Mouse (Mus musculus): ENCODE results near the gene Cirbp. TPM values are rescaled to one million over a fixed set of nuclear protein-coding genes. Genes with fewer than 3 reads are reported as not detected.

Gene Cirbp
- polyA plus RNA-seq, 1 experiment from 2014 or later: 87.0 TPM

DNA sequence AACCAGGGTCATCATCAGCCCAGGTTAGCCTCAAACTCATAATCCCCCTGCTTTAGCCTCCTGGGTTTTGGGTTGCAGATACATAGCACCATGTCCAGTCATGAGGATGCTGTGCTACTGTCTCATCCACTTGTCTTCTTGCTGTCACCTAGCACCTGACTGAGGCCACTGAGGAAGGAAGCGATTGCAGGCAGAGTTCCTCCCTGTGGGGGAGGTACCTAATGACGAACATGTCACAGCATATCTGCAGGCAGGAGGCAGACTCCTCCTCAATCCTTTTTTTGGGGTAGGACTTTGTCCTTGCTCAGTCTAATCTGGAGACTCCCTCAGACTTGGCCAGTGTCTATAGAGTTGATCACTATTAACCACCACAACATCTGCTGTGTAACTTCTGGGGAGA, 44.1 kb upstream of the Cirbp start:
- no peak for TF ChIP-seq CTCF (IDR thresholded peaks at IDR 0.05; ENCODE audit: low read depth)
- Histone ChIP-seq H3K27me3 (ENCODE audit: insufficient read depth, low read length) (no peaks in the 10 kb centered on the region), H3K36me3 (replicated peaks; ENCODE audit: insufficient read depth, low read length) (peaks cover 68% of the 10 kb centered on the region), H3K27ac (ENCODE audit: low read depth) (no peak overlapping the region), H3K4me1 (ENCODE audit: insufficient read depth) (peaks cover 54% of the 10 kb centered on the region), H3K4me2 (ENCODE audit: low read depth, low read length) (no peak overlapping the region), H3K9me3 (ENCODE audit: low read length) (no peaks in the 10 kb centered on the region), H3K9ac (replicated peaks) (no peak overlapping the region), H3K4me3 (ENCODE audit: low read depth, low read length) (no peak overlapping the region)
- 49% methylated on average over 2 of the region's 2 CpGs for WGBS (ENCODE audit: insufficient replicate concordance)
- DNase-seq: no peak
- ATAC-seq: no peak

DNA sequence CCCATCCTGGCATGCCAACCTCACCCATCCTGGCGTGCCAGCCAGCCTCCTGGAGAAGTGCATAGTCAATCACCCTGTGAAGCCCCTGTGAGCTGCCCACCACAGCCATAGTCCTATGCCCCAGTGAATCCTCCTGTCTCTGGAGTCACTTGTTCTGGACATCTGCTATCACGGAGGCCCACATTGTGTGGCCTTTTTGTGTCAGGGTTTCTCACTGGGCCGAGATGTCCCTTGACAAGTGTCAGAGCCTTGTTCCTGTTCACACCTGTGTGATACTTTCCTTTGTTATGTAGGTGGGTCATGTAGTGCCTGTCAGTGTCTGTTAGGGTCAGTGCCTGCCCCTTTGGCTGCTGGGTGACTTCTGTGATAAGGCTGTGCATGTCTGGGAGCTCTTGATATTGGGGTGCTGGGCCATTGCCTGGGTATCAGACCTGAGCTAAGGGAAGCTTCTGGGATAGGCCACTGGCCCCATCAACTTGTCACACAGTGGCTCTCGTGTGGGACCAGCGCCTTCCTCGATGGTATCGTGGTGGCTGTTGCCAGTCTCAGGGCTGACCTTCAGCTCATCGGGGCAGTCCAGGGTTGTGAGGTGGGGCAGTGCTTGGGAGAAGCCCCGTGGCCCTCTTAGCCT, 41.7 kb upstream of the Cirbp start:
- H3K27me3 ChIP-seq (ENCODE audit: insufficient read depth, low read length): no peaks in the 10 kb centered on the region
- ATAC-seq: peak; percentile 66
- H3K4me3 ChIP-seq (ENCODE audit: low read depth, low read length): no peak overlapping the region
- peak overlapping the region; percentile 56 for H3K4me2 ChIP-seq (ENCODE audit: low read depth, low read length)
- peak overlapping the region; percentile 46 for H3K9ac ChIP-seq (replicated peaks)
- H3K36me3 ChIP-seq (replicated peaks; ENCODE audit: insufficient read depth, low read length): peaks cover 76% of the 10 kb centered on the region
- 64% methylated on average over 9 of the region's 9 CpGs for WGBS (ENCODE audit: insufficient replicate concordance)
- DNase-seq: no peak
- peak overlapping the region; percentile 68; the same call in 1 of the 2 replicates for H3K27ac ChIP-seq (ENCODE audit: low read depth)
- no peaks in the 10 kb centered on the region for H3K9me3 ChIP-seq (ENCODE audit: low read length)
- H3K4me1 ChIP-seq (ENCODE audit: insufficient read depth): peaks cover 36% of the 10 kb centered on the region
- TF ChIP-seq CTCF (IDR thresholded peaks at IDR 0.05; ENCODE audit: low read depth): no peak
- peak; percentile 84 for TF ChIP-seq EP300 (IDR thresholded peaks at IDR 0.05; ENCODE audit: low read depth)

DNA sequence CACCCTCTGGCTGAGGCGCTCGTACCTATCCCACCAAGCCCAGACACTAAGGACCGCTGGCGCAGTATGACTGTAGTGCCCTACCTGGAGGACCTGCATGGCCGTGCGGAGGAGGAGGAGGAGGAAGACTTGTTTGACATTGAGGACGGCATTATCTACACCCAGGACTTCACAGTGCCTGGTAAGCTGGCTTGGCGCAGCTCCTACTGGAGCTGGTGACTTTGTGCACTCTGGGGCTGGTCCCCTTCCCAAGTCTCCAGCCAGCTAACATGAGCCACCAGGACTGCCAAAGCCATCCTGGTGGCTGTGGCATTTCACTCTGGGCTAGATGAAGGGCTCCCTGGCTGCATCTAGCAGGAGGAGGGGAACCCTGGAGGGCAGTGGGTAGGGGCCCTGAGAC, 37.9 kb upstream of the Cirbp start:
- peaks cover 71% of the 10 kb centered on the region for H3K36me3 ChIP-seq (replicated peaks; ENCODE audit: insufficient read depth, low read length)
- H3K4me1 ChIP-seq (ENCODE audit: insufficient read depth): peaks cover 31% of the 10 kb centered on the region
- no peaks in the 10 kb centered on the region for H3K9me3 ChIP-seq (ENCODE audit: low read length)
- 94% methylated on average over 8 of the region's 8 CpGs for WGBS (ENCODE audit: insufficient replicate concordance)
- H3K27ac ChIP-seq (ENCODE audit: low read depth): no peak overlapping the region
- TF ChIP-seq CTCF (IDR thresholded peaks at IDR 0.05; ENCODE audit: low read depth) (no peak), EP300 (IDR thresholded peaks at IDR 0.05; ENCODE audit: low read depth) (no peak)
- no peak overlapping the region for H3K9ac ChIP-seq (replicated peaks)
- no peak for DNase-seq
- no peaks in the 10 kb centered on the region for H3K27me3 ChIP-seq (ENCODE audit: insufficient read depth, low read length)
- no peak overlapping the region for H3K4me3 ChIP-seq (ENCODE audit: low read depth, low read length)
- no peak for ATAC-seq
- H3K4me2 ChIP-seq (ENCODE audit: low read depth, low read length): no peak overlapping the region

DNA sequence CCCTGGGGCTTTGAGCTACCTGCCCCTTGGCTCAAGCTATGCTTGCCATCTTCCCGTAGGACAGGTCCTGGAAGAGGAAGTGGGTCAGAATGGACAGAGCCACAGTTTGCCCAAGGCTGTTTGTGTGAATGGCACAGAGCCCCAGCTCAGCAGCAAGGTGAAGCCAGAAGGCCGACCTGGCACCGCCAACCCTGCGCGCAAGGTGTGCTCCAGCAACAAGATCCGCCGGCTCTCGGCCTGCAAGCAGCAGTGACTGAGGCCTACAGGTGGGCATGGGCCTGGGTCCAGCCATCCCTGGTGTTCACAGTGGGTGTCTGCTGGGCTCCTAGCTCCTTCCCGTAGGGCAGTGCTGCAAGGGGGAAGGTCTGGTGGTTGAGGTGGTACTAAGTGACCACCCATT, 35.9 kb upstream of the Cirbp start:
- ATAC-seq (no peak), DNase-seq (no peak)
- Histone ChIP-seq H3K9me3 (ENCODE audit: low read length) (no peaks in the 10 kb centered on the region), H3K4me1 (ENCODE audit: insufficient read depth) (peaks cover 17% of the 10 kb centered on the region), H3K27ac (ENCODE audit: low read depth) (peak overlapping the region; percentile 66), H3K27me3 (ENCODE audit: insufficient read depth, low read length) (no peaks in the 10 kb centered on the region), H3K36me3 (replicated peaks; ENCODE audit: insufficient read depth, low read length) (peaks cover 62% of the 10 kb centered on the region), H3K9ac (replicated peaks) (no peak overlapping the region), H3K4me3 (ENCODE audit: low read depth, low read length) (no peak overlapping the region), H3K4me2 (ENCODE audit: low read depth, low read length) (peak overlapping the region; percentile 13; the same call in 1 of the 2 replicates)
- WGBS (ENCODE audit: insufficient replicate concordance): 89% methylated on average over 9 of the region's 9 CpGs
- TF ChIP-seq CTCF (IDR thresholded peaks at IDR 0.05; ENCODE audit: low read depth): no peak
- TF ChIP-seq EP300 (IDR thresholded peaks at IDR 0.05; ENCODE audit: low read depth): no peak

DNA sequence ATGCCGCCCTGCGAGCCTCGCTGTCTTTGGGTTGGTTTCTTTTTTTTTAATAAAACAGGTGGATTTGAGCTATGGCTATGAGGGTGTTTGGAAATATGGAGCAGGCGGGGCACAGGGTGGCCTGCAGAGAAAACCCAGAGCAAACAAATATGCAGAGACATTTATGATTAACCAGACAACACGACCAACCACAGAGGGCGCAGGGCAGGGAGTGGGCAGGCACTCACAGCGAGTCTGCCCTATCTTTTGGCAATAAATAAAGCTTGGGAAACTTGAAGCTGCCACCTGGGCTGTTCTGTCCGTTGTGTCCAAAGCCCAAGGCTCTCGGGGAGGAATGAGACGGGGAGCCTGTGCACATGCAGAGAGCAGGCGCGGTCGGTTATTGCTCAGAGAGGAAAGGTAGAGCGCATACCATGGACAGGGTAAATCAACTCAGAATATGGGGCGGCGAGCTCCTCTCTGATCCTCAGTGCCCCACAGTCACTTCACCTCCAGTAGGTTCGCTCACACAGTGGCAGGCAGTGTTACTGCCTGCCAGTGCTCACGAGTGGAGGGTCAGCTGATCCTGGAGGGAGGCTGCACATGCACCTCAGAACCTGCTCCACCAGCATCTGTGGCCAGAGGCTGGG, 35.3 kb upstream of the Cirbp start:
- Histone ChIP-seq H3K4me3 (ENCODE audit: low read depth, low read length) (no peak overlapping the region), H3K27ac (ENCODE audit: low read depth) (peak overlapping the region; percentile 66), H3K4me1 (ENCODE audit: insufficient read depth) (peaks cover 17% of the 10 kb centered on the region), H3K27me3 (ENCODE audit: insufficient read depth, low read length) (no peaks in the 10 kb centered on the region), H3K9me3 (ENCODE audit: low read length) (no peaks in the 10 kb centered on the region), H3K36me3 (replicated peaks; ENCODE audit: insufficient read depth, low read length) (peaks cover 55% of the 10 kb centered on the region), H3K4me2 (ENCODE audit: low read depth, low read length) (peak overlapping the region; percentile 13; the same call in 1 of the 2 replicates), H3K9ac (replicated peaks) (no peak overlapping the region; the same call in 1 of the 2 replicates)
- peak; percentile 86 for ATAC-seq
- peak; percentile 69 for DNase-seq
- TF ChIP-seq EP300 (IDR thresholded peaks at IDR 0.05; ENCODE audit: low read depth) (no peak), CTCF (IDR thresholded peaks at IDR 0.05; ENCODE audit: low read depth) (peak; percentile 36)
- WGBS (ENCODE audit: insufficient replicate concordance): 70% methylated on average over 18 of the region's 18 CpGs

DNA sequence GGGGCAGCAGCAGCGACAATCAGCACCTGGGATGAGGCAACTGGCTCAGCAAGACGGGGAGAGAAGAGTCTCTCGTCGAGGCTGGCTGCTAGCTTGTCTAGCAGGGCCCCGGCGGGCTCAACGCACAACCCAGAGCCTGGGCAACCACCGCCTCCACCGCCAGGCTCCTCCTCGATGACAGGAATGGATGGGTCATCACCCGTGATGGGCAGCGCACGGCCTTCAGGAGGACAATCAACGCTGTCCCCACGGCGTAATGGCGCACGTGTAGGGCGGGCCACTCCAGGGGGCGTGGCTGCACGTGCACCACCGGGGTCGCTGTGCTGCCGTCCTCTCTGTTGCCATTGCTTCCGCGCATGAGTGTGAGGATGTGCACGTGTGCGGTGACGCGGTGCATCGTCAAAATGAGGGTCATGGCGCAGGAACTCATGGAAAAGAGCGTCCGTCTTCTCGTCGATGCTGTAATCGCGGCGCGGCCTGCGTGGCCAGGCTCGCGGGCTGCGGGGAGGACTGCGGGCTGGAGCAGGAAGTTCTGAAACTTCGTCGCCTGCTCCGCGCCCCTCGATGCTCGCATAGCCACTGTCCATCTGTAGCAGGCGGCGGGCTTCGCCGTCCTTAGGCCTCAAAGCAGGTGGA, 34.4 kb upstream of the Cirbp start:
- Histone ChIP-seq H3K36me3 (replicated peaks; ENCODE audit: insufficient read depth, low read length) (peaks cover 46% of the 10 kb centered on the region), H3K4me3 (ENCODE audit: low read depth, low read length) (no peak overlapping the region), H3K27ac (ENCODE audit: low read depth) (peak overlapping the region; percentile 48; the same call in 1 of the 2 replicates), H3K9me3 (ENCODE audit: low read length) (no peaks in the 10 kb centered on the region), H3K4me2 (ENCODE audit: low read depth, low read length) (no peak overlapping the region), H3K27me3 (ENCODE audit: insufficient read depth, low read length) (peaks cover 4% of the 10 kb centered on the region), H3K4me1 (ENCODE audit: insufficient read depth) (peaks cover 19% of the 10 kb centered on the region), H3K9ac (replicated peaks) (peak overlapping the region; percentile 21; the same call in 1 of the 2 replicates)
- DNase-seq (no peak), ATAC-seq (no peak)
- TF ChIP-seq EP300 (IDR thresholded peaks at IDR 0.05; ENCODE audit: low read depth) (no peak), CTCF (IDR thresholded peaks at IDR 0.05; ENCODE audit: low read depth) (no peak)
- WGBS (ENCODE audit: insufficient replicate concordance): 52% methylated on average over 55 of the region's 55 CpGs
